Mouse (Mus musculus) frontal cortex, postnatal 10 days (tissue): ENCODE data around the gene Neu3.

ENCODE experiments used
- DNase-seq, 2 experiments: peaks; one replicate each; pipeline ENCODE4 v3.0.0; 2022; ENCODE audit warnings: low spot score in 2 of 2, mixed read lengths in 1 of 2

Neu3 gene

GRCm38 (mm10) chr7:99828083-99828570 lies at the start of gene Neu3:
Neu3 (minus strand) TSS chr7:99828417.
- peak; percentile 83 to 87 for DNase-seq

GRCm38 (mm10) chr7:99876345-99876744 lies 48.1 kb upstream of the Neu3 start:
- DNase-seq, result peak; percentile 50 to 82

GRCm38 (mm10) chr7:99875891-99876290 lies 47.7 kb upstream of the Neu3 start:
- no peak for DNase-seq

GRCm38 (mm10) chr7:99873965-99874364 lies 45.7 kb upstream of the Neu3 start:
- no peak for DNase-seq

- no peak for DNase-seq
Observed at GRCm38 (mm10) chr7:99869296-99869695, 41.1 kb upstream of the Neu3 start.

GRCm38 (mm10) chr7:99865219-99865618 lies 37.0 kb upstream of the Neu3 start:
- no peak for DNase-seq

- no peak for DNase-seq
Observed at GRCm38 (mm10) chr7:99864241-99865028, 36.2 kb upstream of the Neu3 start.

- no peak for DNase-seq
Observed at GRCm38 (mm10) chr7:99863362-99863761, 35.1 kb upstream of the Neu3 start, which contains the start of gene Spcs2. Spcs2 (minus strand) TSS chr7:99863462.

- DNase-seq, result peak; percentile 98
Observed at GRCm38 (mm10) chr7:99858813-99859585, 30.8 kb upstream of the Neu3 start, which contains the start of gene Xrra1. Xrra1 (plus strand) TSS chr7:99859116.

- DNase-seq, result no peak
Observed at GRCm38 (mm10) chr7:99858175-99858812, 30.1 kb upstream of the Neu3 start.

GRCm38 (mm10) chr7:99856266-99856861 lies 28.1 kb upstream of the Neu3 start:
- no peak for DNase-seq

- no peak for DNase-seq
Observed at GRCm38 (mm10) chr7:99854311-99854710, 26.1 kb upstream of the Neu3 start.

GRCm38 (mm10) chr7:99853350-99853749 lies 25.1 kb upstream of the Neu3 start:
- no peak for DNase-seq

GRCm38 (mm10) chr7:99851618-99852017 lies 23.4 kb upstream of the Neu3 start:
- DNase-seq, result no peak

- no peak for DNase-seq
Observed at GRCm38 (mm10) chr7:99851121-99851520, 22.9 kb upstream of the Neu3 start.

- no peak for DNase-seq
Observed at GRCm38 (mm10) chr7:99850534-99850933, 22.3 kb upstream of the Neu3 start.

GRCm38 (mm10) chr7:99845533-99846236 lies 17.5 kb upstream of the Neu3 start:
- no peak for DNase-seq

- DNase-seq, result no peak
Observed at GRCm38 (mm10) chr7:99838241-99838640, 10.0 kb upstream of the Neu3 start.

- DNase-seq, result no peak
Observed at GRCm38 (mm10) chr7:99837358-99838071, 9.3 kb upstream of the Neu3 start.

- DNase-seq, result no peak
Observed at GRCm38 (mm10) chr7:99836781-99837180, 8.6 kb upstream of the Neu3 start.
